Mouse (Mus musculus) left cerebral cortex, adult 2 months (tissue): Measurements from ENCODE around the gene Stip1. TPM values are rescaled to one million over a fixed set of nuclear protein-coding genes. Genes with fewer than 3 reads are reported as not detected.
"Not testable (repeated sequence)": the region's sequence is repeated elsewhere in the genome, so short reads cannot be mapped to it uniquely, and the experiment has no call there.

Source experiments
- DNase-seq, 2 experiments: peaks; one replicate each; pipeline ENCODE4 v3.0.0; 2021 to 2022; ENCODE audit warnings: low spot score in 2 of 2, mixed read lengths in 1 of 2; ENCODE audit errors: extremely low spot score in 1 of 2
- H3K27ac ChIP-seq: fragments of 200-600 bp; 2 replicates; pipeline ENCODE4 v1.8.1; 2022
- H3K4me3 ChIP-seq: fragments of 200-600 bp; 2 replicates; pipeline ENCODE4 v1.8.1; 2022
- CTCF ChIP-seq: fragments of 200-600 bp; IDR thresholded peaks from 2 replicates; pipeline ENCODE4 v1.8.1; 2022; ENCODE audit warnings: antibody characterized with exemption, mild to moderate bottlenecking, moderate library complexity
- intact Hi-C: fragments of 180-260 bp; cut with DNase I; formaldehyde crosslinking; loops from one replicate; pipeline ENCODE4 v1.15.1; 2025
- total RNA-seq, 2 experiments: library from RNA; stranded (reverse); gene quantifications; 2 replicates each; pipeline ENCODE4 v1.2.3; 2021

The Stip1 gene
- total RNA-seq, 2 experiments from 2014 or later, result 198 to 205 TPM

DNA sequence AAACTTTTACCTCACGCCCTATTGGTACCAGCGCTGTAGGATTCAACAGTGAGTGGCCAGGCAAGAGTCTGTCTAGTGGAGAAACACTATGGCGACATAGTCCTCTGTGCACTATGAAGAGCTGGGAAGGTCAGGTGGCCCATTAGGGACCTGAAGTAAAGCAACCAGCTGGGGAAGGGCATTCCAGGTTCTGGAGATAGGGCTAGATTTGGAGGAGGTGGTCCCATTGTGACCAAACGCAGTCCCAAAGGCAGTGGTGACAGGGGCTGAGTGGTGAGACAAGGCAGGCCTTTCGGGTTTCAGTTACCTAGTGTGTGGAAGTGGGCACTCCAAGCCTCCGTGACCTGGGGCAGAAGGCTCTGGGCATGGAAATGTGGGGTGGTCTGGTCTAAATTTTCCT is 18.8 kb upstream of the Stip1 start:
- Histone ChIP-seq H3K27ac (no peak overlapping the region), H3K4me3 (no peak overlapping the region)
- no peak for TF ChIP-seq CTCF
- DNase-seq, result no peak
- intact Hi-C loops, result loop anchor here (5.0 kb wide), 2 partner anchors 289 to 359 kb away; partner anchors contain the start of gene 2700081O15Rik

DNA sequence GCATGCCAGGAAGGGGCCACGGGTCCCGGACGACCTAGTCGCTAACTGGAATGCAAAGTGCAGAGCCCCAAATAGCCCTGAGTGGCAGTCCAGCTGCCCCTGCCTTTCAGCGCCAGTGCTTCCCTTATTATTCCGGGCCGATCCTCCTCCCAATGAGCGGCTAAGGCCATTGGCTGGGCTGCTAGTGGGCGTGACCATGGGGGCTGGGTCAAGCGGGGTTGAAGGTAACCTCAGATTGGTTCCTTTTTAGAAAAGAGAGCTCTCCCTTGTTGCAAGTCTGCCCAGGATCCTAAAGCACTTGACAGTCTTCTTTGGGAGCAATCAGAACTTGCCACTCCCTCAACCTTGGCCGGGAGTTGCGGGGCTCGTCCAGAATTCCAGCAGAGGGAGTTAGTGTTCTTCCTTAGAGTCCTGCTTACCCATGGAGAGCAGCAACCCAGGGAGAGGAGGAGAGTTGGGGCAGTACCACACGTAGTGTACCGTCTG is 18.0 kb upstream of the Stip1 start:
- peak; percentile 61 to 64 for DNase-seq
- intact Hi-C loops, result loop anchor here (5.0 kb wide), 2 partner anchors 290 to 360 kb away; partner anchors contain the start of gene 2700081O15Rik

GRCm38 (mm10) chr19:7057126-7057721 is 17.5 kb upstream of the Stip1 start:
- Histone ChIP-seq H3K4me3 (peak overlapping the region; percentile 53), H3K27ac (peak overlapping the region; percentile 1)
- intact Hi-C loops, result loop anchor here (5.0 kb wide), 2 partner anchors 290 to 360 kb away; partner anchors contain the start of gene 2700081O15Rik
- no peak for TF ChIP-seq CTCF
- DNase-seq, result peak in 1 of 2 experiments; percentile 39

More for the DNA sequence above, 18.0 kb upstream of the Stip1 start:
- peak; percentile 59 for TF ChIP-seq CTCF
- H3K27ac ChIP-seq, result peak overlapping the region; percentile 1; the same call in 1 of the 2 replicates
- H3K4me3 ChIP-seq, result peak overlapping the region; percentile 53

GRCm38 (mm10) chr19:7056248-7057087 is 16.7 kb upstream of the Stip1 start, which contains the start of gene Macrod1:
Gene Macrod1 (plus strand): TSS chr19:7056810.
- H3K4me3 ChIP-seq, result peak within 1 kb of the TSS; percentile 53

DNA sequence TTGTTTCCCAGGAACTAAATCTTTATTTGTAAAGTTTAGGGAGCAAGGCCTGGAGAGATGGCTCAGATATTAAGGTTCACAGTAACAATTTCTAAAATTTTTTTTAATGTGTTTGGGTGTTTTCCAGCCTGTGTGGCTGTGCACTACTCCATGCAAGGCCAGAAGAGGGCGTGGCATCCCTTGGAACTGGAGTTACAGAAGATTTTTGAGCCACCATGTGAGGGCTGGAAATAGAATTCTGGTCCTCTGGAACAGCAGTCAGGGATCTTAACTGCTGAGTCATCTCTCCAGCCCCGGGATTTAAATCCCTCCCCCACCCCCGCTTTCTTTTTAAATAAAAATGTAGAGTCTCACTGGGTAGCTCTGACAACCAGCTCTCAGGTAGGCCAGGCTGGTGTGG is 15.4 kb upstream of the Stip1 start:
- no peak for DNase-seq
- peak; percentile 14 for TF ChIP-seq CTCF
- no peak overlapping the region for H3K4me3 ChIP-seq
- H3K27ac ChIP-seq, result peak overlapping the region; percentile 19; the same call in 1 of the 2 replicates
- intact Hi-C loops, result loop anchor here (5.0 kb wide), 2 partner anchors 292 to 362 kb away; partner anchors contain the start of gene 2700081O15Rik

More at GRCm38 (mm10) chr19:7056248-7057087, 16.7 kb upstream of the Stip1 start, which contains the start of gene Macrod1:
- intact Hi-C loops, result loop anchor here (5.0 kb wide), 2 partner anchors 291 to 361 kb away; partner anchors contain the start of gene 2700081O15Rik
- DNase-seq, result peak; percentile 80 to 84
- peak; percentile 11 for TF ChIP-seq CTCF
- H3K27ac ChIP-seq, result peak within 1 kb of the TSS; percentile 1

- Histone ChIP-seq H3K27ac (peak overlapping the region; percentile 19; the same call in 1 of the 2 replicates), H3K4me3 (no peak overlapping the region)
- intact Hi-C loops, result loop anchor here (5.0 kb wide), 2 partner anchors 293 to 363 kb away; partner anchors contain the start of gene 2700081O15Rik
- no peak for TF ChIP-seq CTCF
- no peak for DNase-seq
Measured at GRCm38 (mm10) chr19:7054772-7055171, 15.0 kb upstream of the Stip1 start.

GRCm38 (mm10) chr19:7053382-7053781 is 13.6 kb upstream of the Stip1 start:
- H3K4me3 ChIP-seq, DNase-seq, H3K27ac ChIP-seq, intact Hi-C loops: not testable (repeated sequence)

GRCm38 (mm10) chr19:7044706-7045105 is 4.9 kb upstream of the Stip1 start:
- DNase-seq, result no peak
- no peak for TF ChIP-seq CTCF
- intact Hi-C loops, result no loop called here
- Histone ChIP-seq H3K4me3 (no peak overlapping the region), H3K27ac (no peak overlapping the region)

- intact Hi-C loops, result no loop called here
- H3K4me3 ChIP-seq, result no peak overlapping the region
- no peak for TF ChIP-seq CTCF
- no peak overlapping the region for H3K27ac ChIP-seq
- no peak for DNase-seq
Measured at GRCm38 (mm10) chr19:7044279-7044678, 4.5 kb upstream of the Stip1 start.

DNA sequence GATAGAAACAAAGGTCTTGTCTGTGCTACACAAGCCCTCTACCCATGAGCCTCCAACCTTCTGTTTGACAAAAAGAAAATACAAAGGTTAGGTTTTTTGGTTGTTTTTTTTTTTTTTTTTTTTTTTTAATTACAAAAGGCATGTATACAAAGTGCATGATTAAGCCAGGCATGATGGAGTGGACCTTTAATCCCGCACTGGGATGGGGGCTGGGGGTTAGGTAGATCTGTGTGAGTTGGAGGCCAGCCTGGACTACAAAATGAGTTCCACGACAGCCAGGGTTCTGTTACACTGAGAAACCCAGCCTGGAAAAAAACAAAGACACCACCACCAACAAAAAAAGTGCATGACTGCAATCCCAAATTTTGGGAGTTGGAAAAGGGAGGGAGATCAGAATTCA is 1.4 kb upstream of the Stip1 start:
- Histone ChIP-seq H3K27ac (no peak overlapping the region; the same call in 1 of the 2 replicates), H3K4me3 (no peak overlapping the region)
- intact Hi-C loops, result no loop called here
- no peak for DNase-seq
- no peak for TF ChIP-seq CTCF

GRCm38 (mm10) chr19:7040637-7041130 is 917 bp upstream of the Stip1 start:
- peak overlapping the region; percentile 98 for H3K27ac ChIP-seq
- H3K4me3 ChIP-seq, result peak overlapping the region; percentile 60
- no peak for DNase-seq
- intact Hi-C loops, result no loop called here
- TF ChIP-seq CTCF, result no peak
